Mouse (Mus musculus) kidney, embryonic 16.5 days (tissue): ENCODE results near the gene Gpr179. TPM values are rescaled to one million over a fixed set of nuclear protein-coding genes. Genes with fewer than 3 reads are reported as not detected.
A peak's percentile ranks its signal among the peaks of the same experiment; 100 is the strongest.

Experiments
- ATAC-seq: fragments of 200-750 bp; cut with Nextera tagmentation; 2 replicates; pipeline ENCODE4 v1.8.0; 2017; ENCODE audit warnings: moderate TSS enrichment; ENCODE audit not compliant: low FRiP score, low TSS enrichment
- H3K27ac ChIP-seq: fragments of 300-500 bp; sonication (generic); 2 replicates; pipeline ENCODE4 v1.5.1; 2014; ENCODE audit warnings: low read length
- H3K27me3 ChIP-seq: fragments of 300-500 bp; sonication (generic); 2 replicates; pipeline ENCODE4 v1.6.1; 2014; ENCODE audit warnings: low read length, control low read depth, mixed read lengths; ENCODE audit not compliant: insufficient read depth
- H3K36me3 ChIP-seq: fragments of 300-500 bp; sonication (generic); 2 replicates; pipeline ENCODE4 v1.6.1; 2014; ENCODE audit warnings: low read length, control low read depth, mixed read lengths; ENCODE audit not compliant: insufficient read depth
- H3K4me1 ChIP-seq: fragments of 300-500 bp; sonication (generic); 2 replicates; pipeline ENCODE4 v1.6.1; 2014; ENCODE audit warnings: low read length, control low read depth, mixed read lengths; ENCODE audit not compliant: insufficient read depth
- H3K4me2 ChIP-seq: fragments of 300-500 bp; sonication (generic); replicated peaks from 2 replicates; pipeline ENCODE4 v1.6.1; 2014; ENCODE audit warnings: low read depth, low read length
- H3K4me3 ChIP-seq: fragments of 300-500 bp; sonication (generic); 2 replicates; pipeline ENCODE4 v1.5.1; 2014; ENCODE audit warnings: mild to moderate bottlenecking, low read length
- H3K9ac ChIP-seq: fragments of 300-500 bp; sonication (generic); replicated peaks from 2 replicates; pipeline ENCODE4 v1.6.1; 2014; ENCODE audit warnings: low read length
- H3K9me3 ChIP-seq: fragments of 300-500 bp; sonication (generic); 2 replicates; pipeline ENCODE4 v1.6.1; 2016; ENCODE audit warnings: low read length, control low read depth
- WGBS: fragments of 180-500 bp; shearing (Covaris S2); extraction: QIAGEN DNeasy Blood & Tissue Kit; methylation state at CpG from one replicate; pipeline ENCODE4 v1.1.7; 2014; 5-methylcytosine and 5-hydroxymethylcytosine counted together
- polyA plus RNA-seq: library from polyadenylated mRNA; unstranded; fragments of >200 nt; fragmentation: Nextera tagmentation; extraction: Ambion mirVana; gene quantifications from 2 replicates; pipeline ENCODE4 v1.2.1, GENCODE M21; 2015

Gpr179 gene
- polyA plus RNA-seq, 1 experiment from 2014 or later, result 0.21 TPM

DNA sequence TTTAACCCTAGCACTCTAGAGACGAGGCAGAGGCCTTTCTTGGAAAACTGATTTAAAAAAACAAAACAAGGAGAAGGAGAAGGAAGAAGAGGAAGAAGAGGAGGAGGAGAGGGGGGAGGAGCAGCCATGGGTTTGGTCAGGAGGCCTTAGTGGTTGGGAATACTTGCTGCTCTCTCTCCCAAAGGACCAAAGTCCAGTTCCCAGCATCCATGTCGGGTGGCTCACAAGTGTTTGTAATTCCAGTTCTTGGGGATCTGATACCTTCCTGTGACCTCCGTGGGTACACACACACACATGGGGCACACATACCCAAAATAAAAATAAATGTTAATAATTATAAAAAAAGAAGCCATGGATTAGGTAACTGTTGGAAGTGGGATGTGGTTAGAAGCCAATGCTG is 28.2 kb upstream of the Gpr179 start:
- 72% methylated on average over 3 of the region's 3 CpGs for WGBS
- no peak overlapping the region for H3K4me2 ChIP-seq
- no peak for ATAC-seq
- H3K9me3 ChIP-seq, result no peaks in the 10 kb centered on the region
- no peak overlapping the region for H3K4me3 ChIP-seq
- no peaks in the 10 kb centered on the region for H3K4me1 ChIP-seq
- H3K27ac ChIP-seq, result no peak overlapping the region
- peaks cover 53% of the 10 kb centered on the region for H3K36me3 ChIP-seq
- H3K9ac ChIP-seq, result no peak overlapping the region
- no peaks in the 10 kb centered on the region for H3K27me3 ChIP-seq

DNA sequence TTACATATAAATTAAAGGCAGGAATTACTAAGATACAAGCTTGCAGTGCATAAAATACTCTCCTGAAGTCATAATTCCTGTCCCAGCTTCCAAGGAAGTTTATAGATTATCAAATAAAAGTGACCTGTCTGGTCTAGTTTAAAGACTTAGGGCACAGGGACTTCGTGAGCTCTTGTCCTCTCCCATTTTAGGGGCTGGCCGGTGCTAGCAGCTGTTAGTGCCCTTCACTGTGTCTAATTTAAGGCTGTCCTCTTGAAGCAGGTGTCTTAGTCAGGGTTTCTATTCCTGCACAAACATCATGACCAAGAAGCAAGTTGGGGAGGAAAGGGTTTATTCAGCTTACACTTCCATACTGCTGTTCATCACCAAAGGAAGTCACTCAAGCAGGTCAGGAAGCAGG is 21.5 kb upstream of the Gpr179 start:
- Histone ChIP-seq H3K4me3 (no peak overlapping the region), H3K27ac (no peak overlapping the region), H3K36me3 (peaks cover 32% of the 10 kb centered on the region), H3K4me1 (no peaks in the 10 kb centered on the region), H3K9ac (no peak overlapping the region), H3K9me3 (no peaks in the 10 kb centered on the region), H3K4me2 (no peak overlapping the region), H3K27me3 (no peaks in the 10 kb centered on the region)
- ATAC-seq, result no peak
- 71% methylated on average over 2 of the region's 2 CpGs for WGBS

DNA sequence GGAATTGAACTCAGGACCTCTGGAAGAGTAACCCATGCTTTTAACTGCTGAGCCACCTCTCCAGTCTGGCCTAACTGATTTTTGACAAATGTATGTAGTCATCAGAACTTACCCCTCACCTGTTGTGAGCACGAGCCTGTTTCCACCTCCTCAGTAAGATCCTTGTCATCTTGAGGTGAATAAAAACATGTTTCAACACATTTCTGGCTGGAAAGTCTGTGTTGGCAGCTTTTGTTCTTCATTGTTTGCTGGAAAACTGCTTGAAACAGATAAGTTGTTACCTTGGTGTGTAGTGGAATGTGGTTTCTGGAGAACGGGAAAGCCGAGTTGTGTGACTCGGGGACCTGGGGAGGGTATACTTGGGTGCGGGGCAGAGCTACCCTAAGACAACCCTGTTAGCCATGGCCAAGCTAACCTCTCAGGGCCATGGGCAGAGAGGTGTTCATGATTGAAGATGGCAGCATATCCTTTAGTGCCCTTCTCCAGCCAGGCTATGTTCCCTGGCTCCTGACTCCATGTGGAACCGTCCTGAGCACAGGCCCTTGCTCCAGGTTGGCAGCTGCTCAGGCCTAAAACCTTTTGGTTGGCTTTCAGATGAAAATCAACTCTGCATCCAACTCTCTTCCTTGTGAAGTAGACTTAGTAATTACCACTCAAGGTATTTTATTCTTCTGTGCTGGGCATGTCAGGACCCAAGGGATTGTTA is 20.4 kb upstream of the Gpr179 start:
- Histone ChIP-seq H3K9ac (no peak overlapping the region), H3K27ac (no peak overlapping the region), H3K4me2 (no peak overlapping the region), H3K27me3 (no peaks in the 10 kb centered on the region), H3K9me3 (no peaks in the 10 kb centered on the region), H3K36me3 (peaks cover 21% of the 10 kb centered on the region), H3K4me1 (no peaks in the 10 kb centered on the region), H3K4me3 (no peak overlapping the region)
- WGBS, result 85% methylated on average over 6 of the region's 6 CpGs
- ATAC-seq, result no peak

DNA sequence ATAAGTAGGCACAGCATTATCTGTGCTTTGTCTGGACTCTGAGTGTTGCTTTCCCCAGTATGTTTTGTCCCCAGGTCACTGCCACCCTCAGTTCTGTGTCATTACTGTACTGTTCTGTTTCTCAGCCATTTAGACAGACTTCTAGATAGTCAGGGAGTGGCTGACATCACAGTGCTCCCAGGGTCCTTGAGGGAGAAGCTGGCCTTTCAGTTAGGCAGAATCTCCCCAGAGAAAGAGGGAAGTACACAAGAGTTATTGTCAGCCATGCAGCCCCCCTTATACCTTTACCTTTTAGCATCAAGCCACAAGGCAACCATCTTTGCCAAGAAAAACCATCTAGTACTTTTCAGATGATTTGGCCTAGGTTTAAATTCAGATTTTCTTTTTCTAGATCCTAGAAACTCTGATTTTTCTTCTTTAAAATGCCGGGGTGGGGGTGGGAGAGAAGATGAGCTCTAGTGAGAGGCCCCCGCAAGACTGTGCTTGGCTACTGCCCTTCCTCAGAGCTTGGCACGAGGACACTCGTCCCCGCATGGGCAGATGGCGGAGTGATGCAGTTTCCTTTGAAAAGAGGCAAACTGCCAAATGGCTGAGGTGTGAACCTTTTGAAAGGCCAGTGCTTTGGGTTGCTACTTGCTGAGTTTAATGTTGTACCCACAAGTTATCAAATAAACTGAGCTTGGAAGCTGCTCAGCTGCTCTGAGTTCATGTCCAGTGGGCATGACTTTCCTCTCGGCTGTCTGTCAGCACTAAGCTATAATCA is 18.6 kb upstream of the Gpr179 start:
- Histone ChIP-seq H3K27me3 (no peaks in the 10 kb centered on the region), H3K9ac (no peak overlapping the region), H3K4me3 (no peak overlapping the region), H3K4me1 (peaks cover 1% of the 10 kb centered on the region; the same call in 1 of the 2 replicates), H3K36me3 (peaks cover 9% of the 10 kb centered on the region), H3K4me2 (no peak overlapping the region), H3K9me3 (no peaks in the 10 kb centered on the region), H3K27ac (no peak overlapping the region)
- 57% methylated on average over 7 of the region's 7 CpGs for WGBS
- ATAC-seq, result no peak

DNA sequence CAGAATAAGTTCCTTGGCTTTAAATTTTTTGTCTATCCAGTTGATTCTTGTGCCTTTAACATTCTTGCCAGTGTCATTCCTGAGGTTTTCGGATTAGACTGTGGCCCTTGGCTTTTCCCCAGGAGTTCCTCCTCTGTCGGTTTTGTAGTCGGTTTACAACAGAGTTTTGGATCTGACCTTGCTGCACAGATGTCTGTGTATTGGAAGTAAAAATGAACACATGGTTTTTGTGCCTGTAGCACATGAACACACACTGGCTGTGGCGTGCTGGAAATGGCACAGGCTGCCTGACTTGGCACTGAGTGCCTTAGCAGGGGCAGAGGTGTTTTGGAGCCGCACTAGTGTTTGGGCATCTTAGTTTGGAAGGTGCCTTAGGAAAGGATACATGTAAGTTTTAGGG is 16.6 kb upstream of the Gpr179 start:
- Histone ChIP-seq H3K36me3 (no peaks in the 10 kb centered on the region), H3K4me3 (no peak overlapping the region), H3K27ac (no peak overlapping the region), H3K27me3 (no peaks in the 10 kb centered on the region), H3K4me2 (no peak overlapping the region), H3K9ac (no peak overlapping the region), H3K9me3 (no peaks in the 10 kb centered on the region), H3K4me1 (peaks cover 21% of the 10 kb centered on the region)
- WGBS, result 90% methylated on average over 5 of the region's 5 CpGs
- ATAC-seq, result no peak

DNA sequence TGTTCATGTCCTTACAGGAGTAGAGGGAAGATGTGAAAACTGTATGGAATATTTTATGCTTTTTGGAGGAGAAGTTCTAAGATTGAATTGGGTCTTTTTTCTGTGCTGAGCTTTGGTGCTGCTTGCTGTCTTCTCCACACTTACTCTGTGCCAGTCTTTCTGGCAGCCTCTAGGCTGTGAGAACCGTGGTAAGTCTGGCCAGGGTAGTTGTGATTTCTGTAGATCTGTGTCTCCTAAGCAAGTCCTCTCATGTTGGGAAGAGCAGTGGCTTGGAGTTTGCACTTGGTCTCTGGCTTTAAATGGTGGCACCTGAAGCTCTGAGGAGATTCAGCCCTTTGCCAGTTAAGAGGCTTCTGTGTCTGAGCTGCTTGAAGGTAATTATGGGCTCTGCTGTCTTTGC is 13.7 kb upstream of the Gpr179 start:
- Histone ChIP-seq H3K4me1 (peaks cover 25% of the 10 kb centered on the region), H3K9me3 (no peaks in the 10 kb centered on the region), H3K4me2 (no peak overlapping the region), H3K4me3 (no peak overlapping the region), H3K27ac (no peak overlapping the region), H3K9ac (no peak overlapping the region), H3K27me3 (no peaks in the 10 kb centered on the region), H3K36me3 (no peaks in the 10 kb centered on the region)
- WGBS, result 72% methylated on average over 1 of the region's 1 CpGs
- no peak for ATAC-seq

DNA sequence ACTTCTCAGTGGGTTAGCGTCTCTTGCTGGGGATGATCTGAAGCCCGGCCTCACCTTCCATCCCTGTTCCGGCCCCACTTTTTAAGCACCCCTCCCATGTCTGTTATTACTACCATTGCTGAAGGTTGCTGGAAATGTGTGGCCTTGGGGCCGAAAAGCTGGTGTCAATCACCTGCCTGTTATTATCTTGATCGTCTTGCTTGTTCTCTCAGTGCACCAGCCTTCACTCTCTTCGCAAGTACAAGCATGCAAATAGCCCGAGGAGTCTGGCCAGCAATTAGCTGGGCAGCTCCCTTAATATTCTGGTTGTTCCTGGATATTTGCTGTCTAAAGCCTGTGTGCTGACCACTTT is 11.7 kb upstream of the Gpr179 start:
- peak overlapping the region; percentile 99 for H3K4me3 ChIP-seq
- H3K36me3 ChIP-seq, result no peaks in the 10 kb centered on the region
- no peak for ATAC-seq
- H3K27ac ChIP-seq, result no peak overlapping the region
- WGBS, result 2% methylated on average over 7 of the region's 7 CpGs
- H3K4me1 ChIP-seq, result peaks cover 25% of the 10 kb centered on the region
- H3K9me3 ChIP-seq, result no peaks in the 10 kb centered on the region
- peak overlapping the region; percentile 90 for H3K4me2 ChIP-seq
- peak overlapping the region; percentile 97 for H3K9ac ChIP-seq
- H3K27me3 ChIP-seq, result no peaks in the 10 kb centered on the region

DNA sequence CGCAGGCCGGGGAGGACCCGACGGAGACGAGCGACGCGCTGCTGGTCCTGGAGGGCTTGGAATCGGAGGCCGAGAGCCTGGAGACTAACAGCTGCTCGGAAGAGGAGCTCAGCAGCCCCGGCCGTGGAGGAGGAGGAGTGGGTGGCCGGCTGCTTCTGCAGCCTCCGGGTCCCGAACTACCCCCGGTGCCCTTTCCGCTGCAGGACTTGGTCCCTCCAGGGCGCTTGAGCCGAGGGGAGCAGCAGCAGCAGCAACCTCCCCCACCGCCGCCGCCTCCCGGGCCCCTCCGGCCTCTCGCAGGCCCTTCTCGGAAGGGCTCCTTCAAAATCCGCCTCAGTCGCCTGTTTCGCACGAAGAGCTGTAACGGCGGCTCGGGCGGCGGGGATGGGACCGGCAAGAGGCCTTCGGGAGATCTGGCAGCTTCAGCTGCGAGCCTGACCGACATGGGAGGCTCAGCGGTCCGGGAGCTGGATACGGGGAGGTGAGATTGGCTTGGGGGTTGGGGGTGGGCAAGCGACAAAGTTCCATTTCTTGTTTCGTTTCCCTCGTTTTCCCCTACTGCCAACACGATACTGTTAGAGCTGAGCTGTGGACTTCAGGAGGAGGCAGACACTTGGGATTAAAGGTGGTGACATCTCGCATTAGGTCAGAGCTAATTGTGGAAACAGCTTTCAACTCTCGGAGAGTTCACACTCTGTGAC is 11.2 kb upstream of the Gpr179 start:
- ATAC-seq, result peak; percentile 26
- H3K27ac ChIP-seq, result peak overlapping the region; percentile 85
- H3K27me3 ChIP-seq, result no peaks in the 10 kb centered on the region
- H3K4me3 ChIP-seq, result peak overlapping the region; percentile 99
- peak overlapping the region; percentile 97 for H3K9ac ChIP-seq
- peaks cover 25% of the 10 kb centered on the region for H3K4me1 ChIP-seq
- no peaks in the 10 kb centered on the region for H3K9me3 ChIP-seq
- no peaks in the 10 kb centered on the region for H3K36me3 ChIP-seq
- peak overlapping the region; percentile 90 for H3K4me2 ChIP-seq
- under 1% methylated on average over 49 of the region's 49 CpGs for WGBS

DNA sequence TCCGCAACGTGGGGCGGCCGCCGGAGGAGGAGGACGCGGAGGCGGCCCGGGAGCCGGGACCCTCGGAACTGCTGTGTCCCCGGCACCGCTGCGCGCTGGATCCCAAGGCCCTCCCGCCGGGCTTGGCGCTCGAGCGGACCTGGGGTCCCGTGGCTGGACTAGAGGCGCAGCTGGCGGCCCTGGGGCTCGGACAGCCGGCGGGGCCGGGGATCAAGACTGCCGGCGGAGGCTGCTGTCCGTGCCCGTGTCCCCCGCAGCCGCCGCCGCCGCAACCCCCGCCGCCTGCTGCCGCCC is 10.7 kb upstream of the Gpr179 start:
- Histone ChIP-seq H3K36me3 (no peaks in the 10 kb centered on the region), H3K9ac (peak overlapping the region; percentile 97), H3K27me3 (no peaks in the 10 kb centered on the region), H3K9me3 (no peaks in the 10 kb centered on the region), H3K4me1 (peaks cover 25% of the 10 kb centered on the region), H3K4me2 (peak overlapping the region; percentile 90), H3K4me3 (peak overlapping the region; percentile 99), H3K27ac (peak overlapping the region; percentile 85)
- 0% methylated on average over 25 of the region's 39 CpGs for WGBS
- peak; percentile 40 for ATAC-seq
